ENCODE assay signal across 15 mouse cellular contexts in the genomic region with DNA sequence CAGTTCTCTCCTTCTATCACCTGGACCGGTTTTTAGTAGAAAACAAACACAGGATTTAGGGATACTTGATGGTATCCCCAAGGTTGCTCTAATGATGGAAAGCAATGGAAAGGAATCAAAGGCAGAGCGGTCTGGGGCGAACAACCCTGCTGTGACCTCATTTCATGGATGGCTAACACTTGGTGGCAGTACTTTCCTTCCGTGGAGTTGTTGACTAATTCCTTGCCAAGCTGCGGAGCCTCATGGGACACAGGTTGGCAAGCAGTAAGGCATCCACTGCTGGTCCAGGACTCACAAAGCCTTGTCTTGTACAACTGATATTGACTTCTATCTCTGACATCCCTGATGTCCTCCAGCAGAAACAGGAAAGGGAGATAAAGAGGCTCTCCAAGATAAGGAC. TPM values are rescaled to one million over a fixed set of nuclear protein-coding genes. Genes with fewer than 3 reads are reported as not detected.
DNase-seq lines count a peak whose midpoint lies in the region; ATAC-seq lines count a peak whose summit lies in the region.
"Had no signal": no experiment of that assay in that cellular context is flagged by ENCODE, and none has a peak within 500 bp of the region (broad histone marks: within the 10 kb centered on the region; RNA-seq: fewer than 3 reads in every experiment).

No protein-coding gene starts in this region.

- DNase-seq in heart, adult 18-20 months, result peak; percentile 73
- no peak for DNase-seq in heart, embryonic 10.5 days (ENCODE audit: low spot score)
- DNase-seq in adipocyte (ENCODE audit: low spot score), result peak; percentile 52
- peak; percentile 30 for DNase-seq in cerebellum, adult 8-10 months
- no peak for DNase-seq in urinary bladder, postnatal 25 days (ENCODE audit: low spot score)
- no peak for DNase-seq in urinary bladder, postnatal 14 days (ENCODE audit: low spot score)
- no peak for DNase-seq in lung, postnatal 4 days
- DNase-seq: adrenal gland, postnatal 25 days had no signal

- H3K36me3 ChIP-seq in heart, embryonic 10.5 days, result no peaks in the 10 kb centered on the region
- no peaks in the 10 kb centered on the region for H3K36me3 ChIP-seq in heart, embryonic 15.5 days

- peaks cover 12% of the 10 kb centered on the region for H3K4me1 ChIP-seq in heart, embryonic 10.5 days
- H3K4me1 ChIP-seq in heart, embryonic 15.5 days (replicated peaks), result peaks cover 9% of the 10 kb centered on the region

- H3K4me3 ChIP-seq in heart, embryonic 10.5 days, result no peak overlapping the region
- H3K4me3 ChIP-seq in heart, embryonic 15.5 days, result no peak overlapping the region

- no peak overlapping the region for H3K27ac ChIP-seq in heart, embryonic 10.5 days
- peak overlapping the region; percentile 47 for H3K27ac ChIP-seq in heart, embryonic 15.5 days

- H3K9ac ChIP-seq in heart, embryonic 15.5 days, result no peak overlapping the region

- H3K27me3 ChIP-seq in heart, embryonic 10.5 days (ENCODE audit: insufficient read depth, poor library complexity, severe bottlenecking), result 0 out of 2 replicates have a peak, but pooled peaks cover 3% of the 10 kb centered on the region
- no peaks in the 10 kb centered on the region for H3K27me3 ChIP-seq in heart, embryonic 15.5 days

- WGBS in heart, embryonic 10.5 days, result 77% methylated on average over 5 of the region's 5 CpGs
- 67% methylated on average over 5 of the region's 5 CpGs for WGBS in heart, embryonic 15.5 days

- H3K4me2 ChIP-seq in heart, embryonic 15.5 days, result no peak overlapping the region

- no peaks in the 10 kb centered on the region for H3K9me3 ChIP-seq in heart, embryonic 10.5 days
- no peaks in the 10 kb centered on the region for H3K9me3 ChIP-seq in heart, embryonic 15.5 days (replicated peaks)

- ATAC-seq in heart, embryonic 15.5 days (replicated peaks; ENCODE audit: insufficient number of reproducible peaks, insufficient read depth, low FRiP score, low read depth), result no peak
- ATAC-seq: intestine, postnatal 0 days had no signal

RNA-seq across cellular contexts. Expression of a gene that starts 48.1 kb away (rescaled TPM):
- total RNA-seq in heart, adult 18-20 months (2021), result not detected
- polyA plus RNA-seq in heart, embryonic 10.5 days (2016; fragmentation: Nextera tagmentation; extraction: Ambion mirVana), result not detected in 2 replicates
- polyA plus RNA-seq in heart, embryonic 15.5 days (2015; fragmentation: Nextera tagmentation; extraction: Ambion mirVana), result not detected in 2 replicates
- total RNA-seq: adrenal gland, postnatal 25 days; layer of hippocampus, adult 8-10 months; left cerebral cortex, postnatal 36 days; megakaryocyte, adult 5-6 weeks had no signal
- polyA plus RNA-seq: hindbrain, embryonic 11.5 days; intestine, postnatal 0 days; liver, embryonic 16.5 days had no signal

Comparison
In these comparisons a context has a peak if more than half of its experiments do, and no peak if none do; other contexts are left out.
1. DNase-seq: peak in heart, adult 18-20 months (2 of 2), adipocyte (single experiment) and cerebellum, adult 8-10 months (single experiment); none in heart, embryonic 10.5 days (single experiment), urinary bladder, postnatal 25 days (single experiment), urinary bladder, postnatal 14 days (single experiment) and lung, postnatal 4 days (0 of 2).